Mouse (Mus musculus): ENCODE results near the gene Tnfaip8l1. TPM values are rescaled to one million over a fixed set of nuclear protein-coding genes. Genes with fewer than 3 reads are reported as not detected.

Gene Tnfaip8l1
- polyA plus RNA-seq (2017; shearing (Covaris generic)) = 10 to 100 TPM; 34.9 to 38.7 TPM

GRCm38 (mm10) chr17:56162231-56162774 is at the start of gene Tnfaip8l1:
TSS of gene Tnfaip8l1 (plus strand) at chr17:56162477.
- peak; percentile 89 for ATAC-seq

- no peak for ATAC-seq
Measured at GRCm38 (mm10) chr17:56112743-56113142, 49.5 kb upstream of the Tnfaip8l1 start.

GRCm38 (mm10) chr17:56116193-56116592 is 46.1 kb upstream of the Tnfaip8l1 start:
- ATAC-seq = no peak

GRCm38 (mm10) chr17:56117251-56117710 is 45.0 kb upstream of the Tnfaip8l1 start, which contains the start of gene Plin5:
TSS of gene Plin5 (minus strand) at chr17:56117596.
- no peak for ATAC-seq

GRCm38 (mm10) chr17:56119431-56119830 is 42.8 kb upstream of the Tnfaip8l1 start:
- ATAC-seq = no peak

GRCm38 (mm10) chr17:56119981-56120880 is 42.0 kb upstream of the Tnfaip8l1 start:
- ATAC-seq = no peak

- ATAC-seq = no peak
Measured at GRCm38 (mm10) chr17:56121826-56122225, 40.5 kb upstream of the Tnfaip8l1 start, which contains the start of gene Lrg1. TSS of gene Lrg1 (minus strand) at chr17:56122001.

- no peak for ATAC-seq
Measured at GRCm38 (mm10) chr17:56123161-56123560, 39.1 kb upstream of the Tnfaip8l1 start.

GRCm38 (mm10) chr17:56123681-56124340 is 38.5 kb upstream of the Tnfaip8l1 start:
- no peak for ATAC-seq

- no peak for ATAC-seq
Measured at GRCm38 (mm10) chr17:56124377-56125275, 37.7 kb upstream of the Tnfaip8l1 start.

- no peak for ATAC-seq
Measured at GRCm38 (mm10) chr17:56125276-56125630, 37.0 kb upstream of the Tnfaip8l1 start.

- no peak for ATAC-seq
Measured at GRCm38 (mm10) chr17:56126175-56126574, 36.1 kb upstream of the Tnfaip8l1 start.

- no peak for ATAC-seq
Measured at GRCm38 (mm10) chr17:56128246-56128645, 34.0 kb upstream of the Tnfaip8l1 start.

GRCm38 (mm10) chr17:56131136-56131535 is 31.1 kb upstream of the Tnfaip8l1 start:
- no peak for ATAC-seq

GRCm38 (mm10) chr17:56131814-56132213 is 30.5 kb upstream of the Tnfaip8l1 start:
- ATAC-seq = no peak

GRCm38 (mm10) chr17:56132661-56133060 is 29.6 kb upstream of the Tnfaip8l1 start:
- peak; percentile 48 for ATAC-seq

GRCm38 (mm10) chr17:56133457-56134363 is 28.6 kb upstream of the Tnfaip8l1 start:
- no peak for ATAC-seq

- ATAC-seq = peak; percentile 76
Measured at GRCm38 (mm10) chr17:56134463-56134971, 27.8 kb upstream of the Tnfaip8l1 start.

- no peak for ATAC-seq
Measured at GRCm38 (mm10) chr17:56136558-56136957, 25.7 kb upstream of the Tnfaip8l1 start.

- no peak for ATAC-seq
Measured at GRCm38 (mm10) chr17:56137839-56138613, 24.3 kb upstream of the Tnfaip8l1 start.
